Mouse (Mus musculus): ENCODE data around the gene Cntf. TPM values are rescaled to one million over a fixed set of nuclear protein-coding genes. Genes with fewer than 3 reads are reported as not detected.

The Cntf gene
- polyA plus RNA-seq, 1 experiment from 2014 or later = 0.23 TPM

DNA sequence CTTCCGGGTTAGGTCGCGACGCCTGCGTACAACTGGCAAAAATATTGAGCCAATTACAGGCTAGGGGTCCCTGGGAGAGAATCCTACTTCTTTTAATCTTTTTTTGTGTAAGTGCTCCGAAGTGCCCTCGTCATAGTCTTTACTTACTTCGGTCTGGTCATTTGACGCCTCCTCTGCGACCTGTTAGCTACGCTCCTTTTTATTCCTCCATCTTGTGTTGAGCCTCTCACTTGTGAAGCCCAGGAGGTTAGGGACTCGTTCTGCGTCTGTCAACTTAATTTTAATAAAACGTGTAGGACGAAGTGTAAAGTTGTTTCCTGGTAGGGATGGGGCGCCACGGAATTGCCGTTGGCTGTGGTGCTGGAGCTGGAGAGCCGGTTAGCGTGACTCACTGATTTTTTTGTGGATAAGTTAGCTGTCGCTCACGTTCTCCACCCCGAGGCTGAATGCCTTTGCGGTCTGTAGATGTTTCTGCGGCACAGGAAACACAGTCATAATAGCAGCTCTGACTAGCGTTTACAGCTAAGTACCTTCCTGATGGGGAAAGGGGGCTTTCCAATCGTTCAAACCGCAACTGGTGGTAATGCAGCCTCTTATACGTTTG, 31.0 kb upstream of the Cntf start:
- ATAC-seq (peak; percentile 8), DNase-seq (peak; percentile 70)
- peak overlapping the region; percentile 100 for H3K9ac ChIP-seq (replicated peaks)
- H3K27ac ChIP-seq (ENCODE audit: low read depth) = peak overlapping the region; percentile 99
- H3K4me3 ChIP-seq (ENCODE audit: low read depth, low read length) = peak overlapping the region; percentile 98
- H3K27me3 ChIP-seq (ENCODE audit: insufficient read depth, low read length) = no peaks in the 10 kb centered on the region
- H3K36me3 ChIP-seq (replicated peaks; ENCODE audit: insufficient read depth, low read length) = no peaks in the 10 kb centered on the region
- H3K9me3 ChIP-seq (ENCODE audit: low read length) = no peaks in the 10 kb centered on the region
- WGBS (ENCODE audit: insufficient replicate concordance) = under 1% methylated on average over 29 of the region's 29 CpGs
- TF ChIP-seq EP300 (IDR thresholded peaks at IDR 0.05; ENCODE audit: low read depth) (no peak; the same call in none of the 2 replicates), CTCF (IDR thresholded peaks at IDR 0.05; ENCODE audit: low read depth) (0 out of 2 replicates have a peak, but pooled peaks have one; percentile 9)
- H3K4me1 ChIP-seq (ENCODE audit: insufficient read depth) = 0 out of 2 replicates have a peak, but pooled peaks cover 7% of the 10 kb centered on the region
- H3K4me2 ChIP-seq (ENCODE audit: low read depth, low read length) = peak overlapping the region; percentile 84

DNA sequence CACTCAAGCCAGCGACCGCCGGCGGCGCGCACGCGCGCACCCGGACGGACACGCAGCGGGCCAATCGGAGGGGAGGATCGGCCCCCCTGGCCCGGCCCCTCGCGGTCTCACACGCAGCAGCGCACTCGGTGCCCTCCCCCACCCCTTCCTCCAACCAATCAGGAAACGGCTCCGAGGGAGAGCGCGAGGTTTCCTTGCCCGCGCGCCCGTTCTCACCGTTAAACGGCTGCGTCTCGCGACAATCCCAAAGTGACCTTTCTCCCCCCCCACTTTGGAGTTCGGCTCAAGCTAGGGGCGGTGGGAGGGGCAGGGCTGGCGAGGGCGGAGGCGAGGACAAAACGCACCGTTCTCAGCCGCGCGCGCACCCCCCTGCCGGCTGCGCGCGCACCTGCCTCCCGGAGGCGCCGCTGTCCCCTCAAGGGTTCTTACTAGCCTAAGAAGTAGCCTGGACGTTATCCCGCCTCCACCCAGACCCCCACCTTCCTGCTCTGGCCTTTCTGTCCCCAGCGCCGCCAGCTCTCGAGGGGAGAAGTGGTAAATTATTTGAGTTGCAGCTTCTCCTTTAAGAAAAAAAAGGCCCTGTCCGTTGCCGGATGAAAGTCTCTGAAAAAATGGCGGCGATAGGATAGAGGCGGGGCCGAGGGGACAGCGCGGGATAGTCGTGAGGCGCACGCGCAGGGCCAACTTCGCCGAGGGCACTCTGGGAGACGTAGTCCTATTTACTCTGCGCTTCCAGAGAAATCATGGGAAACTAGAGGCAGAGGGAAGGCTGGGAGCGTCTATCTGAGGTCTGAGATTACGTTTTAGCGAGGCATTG, 30.3 kb upstream of the Cntf start, which contains the start of the genes Zfp91 and Lpxn:
Zfp91 (minus strand) TSS at position 616 of the 817 bp plus-strand sequence.
Lpxn (plus strand) TSS at position 683 of the 817 bp plus-strand sequence.
- H3K36me3 ChIP-seq (replicated peaks; ENCODE audit: insufficient read depth, low read length) = no peaks in the 10 kb centered on the region
- peak within 1 kb of the TSS; percentile 99 for H3K27ac ChIP-seq (ENCODE audit: low read depth)
- peaks cover 10% of the 10 kb centered on the region; the same call in 1 of the 2 replicates for H3K4me1 ChIP-seq (ENCODE audit: insufficient read depth)
- peak within 1 kb of the TSS; percentile 100 for H3K9ac ChIP-seq (replicated peaks)
- H3K9me3 ChIP-seq (ENCODE audit: low read length) = no peaks in the 10 kb centered on the region
- H3K4me3 ChIP-seq (ENCODE audit: low read depth, low read length) = peak within 1 kb of the TSS; percentile 98
- under 1% methylated on average over 63 of the region's 76 CpGs for WGBS (ENCODE audit: insufficient replicate concordance)
- no peaks in the 10 kb centered on the region for H3K27me3 ChIP-seq (ENCODE audit: insufficient read depth, low read length)
- TF ChIP-seq EP300 (IDR thresholded peaks at IDR 0.05; ENCODE audit: low read depth) = peak; percentile 36
- TF ChIP-seq CTCF (IDR thresholded peaks at IDR 0.05; ENCODE audit: low read depth) = peak; percentile 16; the same call in 1 of the 2 replicates
- peak; percentile 85 for ATAC-seq
- H3K4me2 ChIP-seq (ENCODE audit: low read depth, low read length) = peak within 1 kb of the TSS; percentile 84
- DNase-seq = peak; percentile 98

DNA sequence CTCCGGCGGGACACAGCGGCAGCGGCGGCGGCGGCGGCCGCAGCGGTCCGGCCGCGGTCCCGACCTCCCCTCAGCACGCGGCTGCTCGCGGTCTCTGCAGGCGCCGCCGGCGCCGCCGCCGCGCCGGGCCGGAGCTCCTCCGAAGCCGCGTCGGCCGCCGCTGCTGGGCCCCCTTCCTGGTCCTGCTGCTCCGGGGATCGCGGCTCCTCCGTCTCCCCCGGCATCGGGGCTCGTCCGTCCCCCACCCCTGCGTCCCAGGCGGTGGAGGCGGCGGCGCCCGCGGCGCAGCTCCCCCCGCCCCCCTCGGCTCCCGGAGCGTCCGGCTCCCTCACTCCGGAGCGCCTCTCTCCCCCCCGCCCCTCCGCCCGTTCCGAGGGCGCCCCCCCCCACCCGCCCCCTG, 29.7 kb upstream of the Cntf start:
- ATAC-seq = peak; percentile 2
- 0% methylated on average over 15 of the region's 63 CpGs for WGBS (ENCODE audit: insufficient replicate concordance)

DNA sequence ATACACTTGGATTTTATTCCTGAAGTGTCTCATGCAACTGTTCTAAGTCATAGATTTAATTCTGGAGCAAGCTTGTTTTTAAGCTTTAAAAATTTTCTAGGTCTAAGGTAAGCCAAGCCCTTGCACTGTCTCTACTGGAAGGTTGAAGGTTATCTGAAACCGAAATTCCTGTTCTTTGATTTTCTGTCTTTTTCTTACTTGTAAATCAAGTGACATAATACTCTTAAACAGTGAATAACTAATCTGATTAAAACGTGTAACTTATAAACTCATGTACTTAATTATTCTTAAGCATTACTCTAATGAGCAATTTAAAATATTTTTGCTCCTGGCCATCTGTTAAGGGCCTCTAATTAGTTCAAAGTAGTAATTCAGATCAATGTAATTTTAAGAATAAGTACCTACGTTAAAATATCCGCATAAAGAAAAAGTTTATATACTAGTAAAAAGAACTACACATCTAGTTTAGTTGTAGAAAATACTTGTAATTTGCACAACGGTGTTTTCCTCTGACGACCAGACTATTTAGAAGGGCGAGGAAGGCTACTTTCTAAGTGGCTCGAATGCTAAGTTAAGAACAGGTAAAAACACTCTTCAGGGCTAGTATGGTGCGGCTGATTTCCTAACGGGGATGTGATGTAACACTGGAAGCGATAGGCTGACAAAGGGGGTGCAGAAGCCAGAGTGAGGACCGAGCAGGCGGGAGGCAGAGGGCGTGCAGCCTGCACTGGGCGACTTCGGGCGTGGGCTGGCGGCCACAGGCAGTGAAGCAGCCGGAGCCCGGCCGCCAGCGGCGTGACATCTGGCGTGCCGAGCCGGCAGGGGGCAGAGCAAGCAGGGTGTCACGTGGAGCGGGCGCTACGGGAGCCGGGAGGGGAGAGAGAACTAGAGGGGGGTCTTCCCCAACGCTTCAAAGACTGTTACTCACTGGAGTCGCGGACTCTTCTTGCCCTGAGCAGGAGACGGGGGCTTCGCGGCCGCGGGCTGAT, 28.9 kb upstream of the Cntf start:
- peak overlapping the region; percentile 100 for H3K9ac ChIP-seq (replicated peaks)
- H3K4me3 ChIP-seq (ENCODE audit: low read depth, low read length) = peak overlapping the region; percentile 98
- 1% methylated on average over 33 of the region's 39 CpGs for WGBS (ENCODE audit: insufficient replicate concordance)
- H3K4me1 ChIP-seq (ENCODE audit: insufficient read depth) = peaks cover 10% of the 10 kb centered on the region; the same call in 1 of the 2 replicates
- H3K9me3 ChIP-seq (ENCODE audit: low read length) = no peaks in the 10 kb centered on the region
- no peaks in the 10 kb centered on the region for H3K27me3 ChIP-seq (ENCODE audit: insufficient read depth, low read length)
- ATAC-seq = peak; percentile 60
- peak overlapping the region; percentile 99 for H3K27ac ChIP-seq (ENCODE audit: low read depth)
- peak; percentile 94 for DNase-seq
- H3K36me3 ChIP-seq (replicated peaks; ENCODE audit: insufficient read depth, low read length) = no peaks in the 10 kb centered on the region
- peak overlapping the region; percentile 84 for H3K4me2 ChIP-seq (ENCODE audit: low read depth, low read length)
- peak; percentile 35; the same call in 1 of the 2 replicates for TF ChIP-seq EP300 (IDR thresholded peaks at IDR 0.05; ENCODE audit: low read depth)
- peak; percentile 95 for TF ChIP-seq CTCF (IDR thresholded peaks at IDR 0.05; ENCODE audit: low read depth)

More for the DNA sequence above, 29.7 kb upstream of the Cntf start:
- Histone ChIP-seq H3K4me2 (ENCODE audit: low read depth, low read length) (peak overlapping the region; percentile 84), H3K9ac (replicated peaks) (peak overlapping the region; percentile 100), H3K27me3 (ENCODE audit: insufficient read depth, low read length) (no peaks in the 10 kb centered on the region), H3K4me3 (ENCODE audit: low read depth, low read length) (peak overlapping the region; percentile 98), H3K27ac (ENCODE audit: low read depth) (peak overlapping the region; percentile 99), H3K9me3 (ENCODE audit: low read length) (no peaks in the 10 kb centered on the region), H3K4me1 (ENCODE audit: insufficient read depth) (peaks cover 10% of the 10 kb centered on the region; the same call in 1 of the 2 replicates), H3K36me3 (replicated peaks; ENCODE audit: insufficient read depth, low read length) (no peaks in the 10 kb centered on the region)
- DNase-seq = no peak
- no peak for TF ChIP-seq CTCF (IDR thresholded peaks at IDR 0.05; ENCODE audit: low read depth)
- no peak for TF ChIP-seq EP300 (IDR thresholded peaks at IDR 0.05; ENCODE audit: low read depth)

DNA sequence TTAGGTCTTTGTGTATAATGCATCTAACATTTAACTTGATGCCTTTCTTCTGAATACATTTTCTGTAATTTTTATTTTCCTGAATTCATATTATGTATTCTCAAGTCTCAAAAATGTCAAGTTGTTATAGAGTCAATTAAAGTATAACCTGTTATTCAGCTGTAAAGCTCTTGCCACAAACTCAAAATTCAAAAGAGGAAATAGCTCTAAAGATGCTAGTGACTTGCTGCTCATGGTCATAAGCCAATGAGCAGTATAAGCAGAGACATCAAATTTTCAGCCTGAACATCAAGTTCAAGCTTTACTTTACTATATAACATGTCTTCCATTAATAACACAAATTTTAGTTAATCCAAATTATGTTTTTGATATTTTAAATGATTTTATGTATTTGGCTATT, 26.9 kb upstream of the Cntf start:
- no peak overlapping the region for H3K4me2 ChIP-seq (ENCODE audit: low read depth, low read length)
- no peak overlapping the region for H3K4me3 ChIP-seq (ENCODE audit: low read depth, low read length)
- H3K27ac ChIP-seq (ENCODE audit: low read depth) = no peak overlapping the region
- H3K4me1 ChIP-seq (ENCODE audit: insufficient read depth) = peaks cover 10% of the 10 kb centered on the region; the same call in 1 of the 2 replicates
- H3K27me3 ChIP-seq (ENCODE audit: insufficient read depth, low read length) = no peaks in the 10 kb centered on the region
- ATAC-seq (no peak), DNase-seq (no peak)
- H3K9me3 ChIP-seq (ENCODE audit: low read length) = no peaks in the 10 kb centered on the region
- H3K9ac ChIP-seq (replicated peaks) = no peak overlapping the region
- H3K36me3 ChIP-seq (replicated peaks; ENCODE audit: insufficient read depth, low read length) = peaks cover 6% of the 10 kb centered on the region; the same call in 1 of the 2 replicates
- no peak for TF ChIP-seq EP300 (IDR thresholded peaks at IDR 0.05; ENCODE audit: low read depth)
- TF ChIP-seq CTCF (IDR thresholded peaks at IDR 0.05; ENCODE audit: low read depth) = no peak

Measured in liver, postnatal 0 days (tissue).